Mouse (Mus musculus) liver, embryonic 14.5 days (tissue): ENCODE data around the gene Nphp4. TPM values are rescaled to one million over a fixed set of nuclear protein-coding genes. Genes with fewer than 3 reads are reported as not detected.
A peak's percentile ranks its signal among the peaks of the same experiment; 100 is the strongest.

ENCODE experiments used
- ATAC-seq: fragments of 200-750 bp; cut with Nextera tagmentation; 2 replicates; pipeline ENCODE4 v1.8.0; 2017; ENCODE audit warnings: moderate number of reproducible peaks, mild to moderate bottlenecking, moderate library complexity; ENCODE audit not compliant: insufficient read depth
- DNase-seq, 3 experiments: peaks; one replicate each; pipeline ENCODE4 v3.0.0-alpha.2; 2012 to 2013; ENCODE audit warnings: low read depth in 3 of 3, low spot score in 3 of 3
- H3K27ac ChIP-seq: fragments of 300-500 bp; sonication (generic); 2 replicates; pipeline ENCODE4 v1.5.1; 2014; ENCODE audit warnings: moderate library complexity, mild to moderate bottlenecking, control low read depth, inconsistent platforms
- H3K27me3 ChIP-seq: fragments of 300-500 bp; sonication (generic); 2 replicates; pipeline ENCODE4 v1.6.1; 2014; ENCODE audit warnings: mild to moderate bottlenecking, low read length, moderate library complexity; ENCODE audit not compliant: control insufficient read depth, insufficient read depth
- H3K36me3 ChIP-seq: fragments of 300-500 bp; sonication (generic); replicated peaks from 2 replicates; pipeline ENCODE4 v1.6.1; 2014; ENCODE audit warnings: low read depth; ENCODE audit not compliant: control insufficient read depth, insufficient read depth
- H3K4me1 ChIP-seq, 2 experiments: fragments of 200-500 bp in 1 of 2; fragments of 300-500 bp in 1 of 2; sonication (generic) in 1 of 2; replicated peaks; 2 replicates each; pipeline ENCODE4 v1.6.1; 2012 to 2014; ENCODE audit warnings: antibody characterized with exemption in 1 of 2, inconsistent platforms in 1 of 2, low read length in 1 of 2; ENCODE audit not compliant: control insufficient read depth in 2 of 2, insufficient read depth in 2 of 2
- H3K4me2 ChIP-seq: fragments of 300-500 bp; sonication (generic); 2 replicates; pipeline ENCODE4 v1.6.1; 2014; ENCODE audit warnings: low read depth, mild to moderate bottlenecking, control low read depth, moderate library complexity
- H3K4me3 ChIP-seq, 2 experiments: fragments of 200-500 bp in 1 of 2; fragments of 300-500 bp in 1 of 2; sonication (generic) in 1 of 2; 2 replicates each; pipeline ENCODE4 v1.5.1; 2012 to 2014; ENCODE audit warnings: low read depth in 2 of 2, low read length in 2 of 2, mild to moderate bottlenecking in 2 of 2, control low read depth in 1 of 2, inconsistent platforms in 1 of 2, moderate library complexity in 1 of 2; ENCODE audit not compliant: insufficient read depth in 1 of 2
- H3K9ac ChIP-seq: fragments of 300-500 bp; sonication (generic); replicated peaks from 2 replicates; pipeline ENCODE4 v1.6.1; 2014; ENCODE audit warnings: mild to moderate bottlenecking, control low read depth, moderate library complexity
- H3K9me3 ChIP-seq: fragments of 300-500 bp; sonication (generic); 2 replicates; pipeline ENCODE4 v1.6.1; 2016; ENCODE audit warnings: low read length, mixed read lengths; ENCODE audit not compliant: control insufficient read depth
- CTCF ChIP-seq: IDR thresholded peaks from 2 replicates; pipeline ENCODE4 v1.5.1; 2016; ENCODE audit warnings: antibody characterized with exemption, low read depth, control low read depth
- EP300 ChIP-seq: IDR thresholded peaks from 2 replicates; pipeline ENCODE4 v1.6.1; 2016; ENCODE audit warnings: antibody characterized with exemption, low read depth
- WGBS: fragments of 180-500 bp; shearing (Covaris S2); extraction: QIAGEN DNeasy Blood & Tissue Kit; methylation state at CpG from one replicate; pipeline ENCODE4 v1.1.7; 2014; ENCODE audit not compliant: insufficient replicate concordance; 5-methylcytosine and 5-hydroxymethylcytosine counted together
- polyA plus RNA-seq, 2 experiments: library from polyadenylated mRNA; depleted of rRNA in 1 of 2; stranded (reverse) in 1 of 2; unstranded in 1 of 2; fragments of >200 nt; fragmentation: Nextera tagmentation in 1 of 2; extraction: Ambion mirVana in 1 of 2; gene quantifications; 2 replicates each; pipeline versions ENCODE4 v1.2.1 to v1.2.3; 2012 to 2014

Gene Nphp4
- polyA plus RNA-seq, 2 experiments: 0.11 TPM; not detected in 1

GRCm38 (mm10) chr4:152542447-152542846 is 65.9 kb downstream of the Nphp4 start:
- no peaks in the 10 kb centered on the region for H3K27me3 ChIP-seq
- WGBS: 81% methylated on average over 11 of the region's 11 CpGs
- H3K9ac ChIP-seq: no peak overlapping the region
- ATAC-seq (no peak), DNase-seq (no peak)
- no peaks in the 10 kb centered on the region for H3K4me1 ChIP-seq
- H3K9me3 ChIP-seq: no peaks in the 10 kb centered on the region; the same call in 1 of the 2 replicates
- TF ChIP-seq CTCF (peak; percentile 57), EP300 (no peak)
- H3K36me3 ChIP-seq: no peaks in the 10 kb centered on the region
- H3K4me3 ChIP-seq: no peak overlapping the region
- H3K4me2 ChIP-seq: no peak overlapping the region
- H3K27ac ChIP-seq: no peak overlapping the region

- DNase-seq (no peak), ATAC-seq (no peak)
- Histone ChIP-seq H3K4me2 (no peak overlapping the region), H3K9ac (no peak overlapping the region), H3K4me1 (no peaks in the 10 kb centered on the region), H3K36me3 (no peaks in the 10 kb centered on the region), H3K9me3 (no peaks in the 10 kb centered on the region; the same call in 1 of the 2 replicates), H3K4me3 (no peak overlapping the region), H3K27ac (no peak overlapping the region), H3K27me3 (no peaks in the 10 kb centered on the region)
- WGBS: 59% methylated on average over 8 of the region's 8 CpGs
- no peak for TF ChIP-seq EP300
- no peak for TF ChIP-seq CTCF
Measured at GRCm38 (mm10) chr4:152546481-152546880, 70.0 kb downstream of the Nphp4 start.

- no peak overlapping the region for H3K27ac ChIP-seq
- WGBS: 30% methylated on average over 37 of the region's 37 CpGs
- no peaks in the 10 kb centered on the region; the same call in 1 of the 2 replicates for H3K9me3 ChIP-seq
- H3K9ac ChIP-seq: no peak overlapping the region
- ATAC-seq (peak; percentile 84), DNase-seq (peak; percentile 15 to 37 (median 22))
- H3K36me3 ChIP-seq: no peaks in the 10 kb centered on the region
- H3K4me1 ChIP-seq: no peaks in the 10 kb centered on the region
- peak overlapping the region; percentile 32 for H3K4me2 ChIP-seq
- no peak overlapping the region for H3K4me3 ChIP-seq
- H3K27me3 ChIP-seq: no peaks in the 10 kb centered on the region
- TF ChIP-seq EP300 (peak; percentile 73), CTCF (no peak)
Measured at GRCm38 (mm10) chr4:152547886-152548663, 71.6 kb downstream of the Nphp4 start.

GRCm38 (mm10) chr4:152549507-152550202 is 73.1 kb downstream of the Nphp4 start:
- no peak for ATAC-seq

GRCm38 (mm10) chr4:152550203-152550549 is 73.7 kb downstream of the Nphp4 start:
- Histone ChIP-seq H3K9ac (no peak overlapping the region), H3K4me2 (no peak overlapping the region), H3K27ac (no peak overlapping the region), H3K4me1 (no peaks in the 10 kb centered on the region), H3K9me3 (no peaks in the 10 kb centered on the region; the same call in 1 of the 2 replicates), H3K27me3 (no peaks in the 10 kb centered on the region), H3K36me3 (no peaks in the 10 kb centered on the region), H3K4me3 (no peak overlapping the region)
- ATAC-seq: no peak
- DNase-seq: no peak
- TF ChIP-seq EP300 (no peak), CTCF (no peak)
- WGBS: 81% methylated on average over 6 of the region's 6 CpGs

More at GRCm38 (mm10) chr4:152549507-152550202, 73.1 kb downstream of the Nphp4 start:
- no peak for DNase-seq
- Histone ChIP-seq H3K4me1 (no peaks in the 10 kb centered on the region), H3K9me3 (no peaks in the 10 kb centered on the region; the same call in 1 of the 2 replicates), H3K4me2 (no peak overlapping the region), H3K4me3 (no peak overlapping the region), H3K9ac (no peak overlapping the region), H3K27me3 (no peaks in the 10 kb centered on the region), H3K27ac (no peak overlapping the region), H3K36me3 (no peaks in the 10 kb centered on the region)
- TF ChIP-seq CTCF (no peak), EP300 (no peak)
- WGBS: 71% methylated on average over 18 of the region's 18 CpGs
